Mouse (Mus musculus): ENCODE measurements at regions not wholly inside any gene's neighbourhood (a gene's known extent, or its start where the extent isn't known, plus 50 kb on each side); places are given as distances from the start of the nearest gene placed in this dataset.

- DNase-seq (ENCODE audit: inconsistent ontology term), result no peak
These were observed 96.2 kb downstream of the Pdgfra start for GRCm38 (mm10) chr5:75248279-75248678.

- no peak for DNase-seq (ENCODE audit: inconsistent ontology term)
These were observed 97.6 kb downstream of the Pdgfra start for GRCm38 (mm10) chr5:75249671-75250070.

- no peak for DNase-seq (ENCODE audit: inconsistent ontology term)
These were observed 101.3 kb downstream of the Pdgfra start for GRCm38 (mm10) chr5:75253349-75253748.

GRCm38 (mm10) chr5:75253830-75254229 lies 101.7 kb downstream of the Pdgfra start:
- DNase-seq (ENCODE audit: inconsistent ontology term), result no peak

GRCm38 (mm10) chr5:75256186-75256585 lies 104.1 kb downstream of the Pdgfra start:
- DNase-seq (ENCODE audit: inconsistent ontology term), result no peak

- DNase-seq (ENCODE audit: inconsistent ontology term), result no peak
These were observed 105.0 kb downstream of the Pdgfra start for GRCm38 (mm10) chr5:75257067-75257466.

GRCm38 (mm10) chr5:75260247-75260646 lies 108.2 kb downstream of the Pdgfra start:
- no peak for DNase-seq (ENCODE audit: inconsistent ontology term)

- DNase-seq (ENCODE audit: inconsistent ontology term), result no peak
These were observed 114.1 kb downstream of the Pdgfra start for GRCm38 (mm10) chr5:75266111-75266676.

GRCm38 (mm10) chr5:75266871-75267270 lies 114.8 kb downstream of the Pdgfra start:
- DNase-seq (ENCODE audit: inconsistent ontology term), result no peak

GRCm38 (mm10) chr5:75267766-75268165 lies 115.7 kb downstream of the Pdgfra start:
- no peak for DNase-seq (ENCODE audit: inconsistent ontology term)

- no peak for DNase-seq (ENCODE audit: inconsistent ontology term)
These were observed 125.9 kb downstream of the Pdgfra start for GRCm38 (mm10) chr5:75278041-75278440.

GRCm38 (mm10) chr5:75279561-75280171 lies 127.6 kb downstream of the Pdgfra start:
- DNase-seq (ENCODE audit: inconsistent ontology term), result no peak

GRCm38 (mm10) chr5:75280698-75281097 lies 128.6 kb downstream of the Pdgfra start:
- DNase-seq (ENCODE audit: inconsistent ontology term), result no peak

GRCm38 (mm10) chr5:75281510-75281909 lies 129.4 kb downstream of the Pdgfra start:
- DNase-seq (ENCODE audit: inconsistent ontology term), result no peak

- no peak for DNase-seq (ENCODE audit: inconsistent ontology term)
These were observed 130.5 kb downstream of the Pdgfra start for GRCm38 (mm10) chr5:75282617-75283016.

GRCm38 (mm10) chr5:75283841-75284240 lies 131.7 kb downstream of the Pdgfra start:
- no peak for DNase-seq (ENCODE audit: inconsistent ontology term)

- no peak for DNase-seq (ENCODE audit: inconsistent ontology term)
These were observed 133.9 kb downstream of the Pdgfra start for GRCm38 (mm10) chr5:75285950-75286349.

- no peak for DNase-seq (ENCODE audit: inconsistent ontology term)
These were observed 143.6 kb downstream of the Pdgfra start for GRCm38 (mm10) chr5:75295676-75296075.

- DNase-seq (ENCODE audit: inconsistent ontology term), result no peak
These were observed 160.8 kb downstream of the Pdgfra start for GRCm38 (mm10) chr5:75312897-75313296.

GRCm38 (mm10) chr5:75315956-75316355 lies 163.9 kb downstream of the Pdgfra start:
- peak; percentile 66 for DNase-seq (ENCODE audit: inconsistent ontology term)

- no peak for DNase-seq (ENCODE audit: inconsistent ontology term)
These were observed 168.4 kb downstream of the Pdgfra start for GRCm38 (mm10) chr5:75320536-75320935.

GRCm38 (mm10) chr5:75334050-75334449 lies 182.0 kb downstream of the Pdgfra start:
- no peak for DNase-seq (ENCODE audit: inconsistent ontology term)

- peak; percentile 26 for DNase-seq (ENCODE audit: inconsistent ontology term)
These were observed 184.4 kb downstream of the Pdgfra start for GRCm38 (mm10) chr5:75336454-75336853.

- DNase-seq (ENCODE audit: inconsistent ontology term), result peak; percentile 68
These were observed 186.3 kb downstream of the Pdgfra start for GRCm38 (mm10) chr5:75338439-75338838.

Data from Muller cell, postnatal 12 days (primary cell).